Mouse (Mus musculus): ENCODE data around the gene Mvp. TPM values are rescaled to one million over a fixed set of nuclear protein-coding genes. Genes with fewer than 3 reads are reported as not detected.

Gene Mvp
- polyA plus RNA-seq, 1 experiment, result 353 TPM

DNA sequence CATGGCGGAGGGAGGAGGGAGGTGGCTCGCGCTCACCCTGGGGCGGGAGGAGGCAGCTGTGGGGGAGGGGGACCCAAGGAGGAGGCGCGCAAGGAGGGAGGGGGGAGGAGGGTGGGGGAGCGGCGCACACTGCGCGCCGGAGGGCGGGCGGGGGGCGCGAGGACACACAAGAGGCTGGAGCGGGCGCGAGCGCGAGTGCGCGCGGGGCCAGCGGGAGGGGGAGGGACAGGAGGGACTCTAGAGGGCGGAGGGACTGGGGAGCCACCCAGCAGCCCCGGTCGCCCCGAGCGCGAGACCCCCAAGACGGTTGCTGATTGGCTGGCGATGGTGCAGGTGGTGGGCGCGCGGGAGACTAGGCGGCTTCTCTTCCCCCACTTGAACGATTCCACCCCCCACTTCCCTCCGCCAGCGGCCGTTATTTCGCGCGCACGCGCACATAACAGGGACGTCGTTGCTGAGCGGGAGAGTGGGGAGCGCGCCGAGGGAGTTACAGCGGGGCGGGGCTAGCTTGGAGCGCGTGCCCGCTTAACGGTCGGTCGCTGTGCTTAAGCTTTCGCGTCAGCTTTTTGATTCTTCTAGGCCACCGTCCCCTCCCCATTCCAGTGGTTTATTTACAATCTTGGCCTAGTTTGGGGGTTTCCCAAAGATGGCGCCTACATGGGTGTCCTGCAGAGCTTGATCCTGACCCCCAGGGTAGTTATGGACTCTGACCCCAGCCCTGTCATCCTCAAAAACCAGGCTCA lies 12.7 kb upstream of the Mvp start, which contains the start of gene Maz:
Gene Maz, minus strand, starts transcription at position 54 of the 743 bp plus-strand sequence.
- Histone ChIP-seq H3K27ac (ENCODE audit: insufficient read depth, low read depth, low read length) (peak within 1 kb of the TSS; percentile 87), H3K36me3 (ENCODE audit: control insufficient read depth, insufficient read depth, low read length) (peaks cover 24% of the 10 kb centered on the region), H3K4me3 (ENCODE audit: low read depth, low read length) (peak within 1 kb of the TSS; percentile 92), H3K4me1 (ENCODE audit: control insufficient read depth, insufficient read depth, insufficient read length, low read length) (peaks cover 7% of the 10 kb centered on the region), H3K27me3 (ENCODE audit: control insufficient read depth, insufficient read depth, low read length) (no peaks in the 10 kb centered on the region)
- TF ChIP-seq CTCF (IDR thresholded peaks at IDR 0.05; ENCODE audit: extremely low read depth, insufficient read length, insufficient replicate concordance, low read depth, low read length) (no peak), POLR2A (IDR thresholded peaks at IDR 0.05; ENCODE audit: low read depth, low read length) (peak; percentile 46; the same call in 1 of the 2 replicates)
- 1% methylated on average over 53 of the region's 63 CpGs for WGBS

DNA sequence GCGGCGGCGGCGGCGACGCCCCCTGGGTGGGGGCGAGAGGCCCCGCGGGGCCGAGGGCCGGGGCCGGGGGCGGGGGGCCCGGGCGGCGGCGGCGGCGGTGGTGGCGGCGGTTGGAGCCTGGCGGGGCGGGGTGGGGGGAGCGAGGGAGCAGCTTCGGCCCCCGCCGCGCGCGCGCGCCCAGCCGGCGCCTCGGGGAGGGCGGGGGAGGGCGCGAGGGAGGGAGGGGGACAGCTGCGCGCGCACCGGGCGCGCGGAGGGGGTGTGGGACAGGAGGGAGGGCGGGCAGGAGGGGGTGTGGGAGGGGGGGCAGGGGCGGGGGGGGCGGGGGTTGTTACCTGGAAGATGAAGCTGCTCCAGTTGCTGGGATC lies 12.2 kb upstream of the Mvp start:
- WGBS, result 3% methylated on average over 11 of the region's 48 CpGs
- H3K27ac ChIP-seq (ENCODE audit: insufficient read depth, low read depth, low read length), result no peak overlapping the region

DNA sequence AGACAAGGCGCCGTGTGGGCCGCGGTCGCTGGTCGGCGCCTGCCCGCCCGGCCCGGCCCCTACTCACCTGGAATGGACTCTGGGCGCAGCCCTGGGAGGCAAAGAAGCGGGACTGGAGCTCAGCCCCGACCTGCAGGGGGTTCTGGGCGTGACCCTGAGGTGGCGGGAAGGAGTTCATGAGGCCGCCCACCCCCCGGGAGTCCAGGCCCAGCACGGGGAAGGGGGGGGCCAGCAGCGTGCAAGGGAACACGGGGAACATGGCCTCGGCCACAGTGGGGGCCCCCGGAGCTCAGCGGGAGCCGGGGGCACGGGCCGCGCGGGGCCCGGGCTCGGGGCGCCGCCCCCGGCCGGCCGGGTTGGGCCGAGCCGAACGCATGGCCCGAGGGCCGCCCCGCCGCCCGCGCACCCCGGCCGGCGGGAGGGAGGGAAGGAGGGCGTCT lies 11.8 kb upstream of the Mvp start:
- H3K4me1 ChIP-seq (ENCODE audit: control insufficient read depth, insufficient read depth, insufficient read length, low read length), result peaks cover 9% of the 10 kb centered on the region
- TF ChIP-seq CTCF (IDR thresholded peaks at IDR 0.05; ENCODE audit: extremely low read depth, insufficient read length, insufficient replicate concordance, low read depth, low read length), result no peak
- 1% methylated on average over 44 of the region's 48 CpGs for WGBS
- H3K36me3 ChIP-seq (ENCODE audit: control insufficient read depth, insufficient read depth, low read length), result peaks cover 22% of the 10 kb centered on the region
- H3K4me3 ChIP-seq (ENCODE audit: low read depth, low read length), result peak overlapping the region; percentile 74
- H3K27ac ChIP-seq (ENCODE audit: insufficient read depth, low read depth, low read length), result peak overlapping the region; percentile 72
- H3K27me3 ChIP-seq (ENCODE audit: control insufficient read depth, insufficient read depth, low read length), result no peaks in the 10 kb centered on the region

More for the DNA sequence above, 12.2 kb upstream of the Mvp start:
- H3K36me3 ChIP-seq (ENCODE audit: control insufficient read depth, insufficient read depth, low read length), result peaks cover 22% of the 10 kb centered on the region
- TF ChIP-seq POLR2A (IDR thresholded peaks at IDR 0.05; ENCODE audit: low read depth, low read length) (no peak), CTCF (IDR thresholded peaks at IDR 0.05; ENCODE audit: extremely low read depth, insufficient read length, insufficient replicate concordance, low read depth, low read length) (no peak)
- H3K4me3 ChIP-seq (ENCODE audit: low read depth, low read length), result peak overlapping the region; percentile 92
- H3K4me1 ChIP-seq (ENCODE audit: control insufficient read depth, insufficient read depth, insufficient read length, low read length), result peaks cover 7% of the 10 kb centered on the region
- no peaks in the 10 kb centered on the region for H3K27me3 ChIP-seq (ENCODE audit: control insufficient read depth, insufficient read depth, low read length)

DNA sequence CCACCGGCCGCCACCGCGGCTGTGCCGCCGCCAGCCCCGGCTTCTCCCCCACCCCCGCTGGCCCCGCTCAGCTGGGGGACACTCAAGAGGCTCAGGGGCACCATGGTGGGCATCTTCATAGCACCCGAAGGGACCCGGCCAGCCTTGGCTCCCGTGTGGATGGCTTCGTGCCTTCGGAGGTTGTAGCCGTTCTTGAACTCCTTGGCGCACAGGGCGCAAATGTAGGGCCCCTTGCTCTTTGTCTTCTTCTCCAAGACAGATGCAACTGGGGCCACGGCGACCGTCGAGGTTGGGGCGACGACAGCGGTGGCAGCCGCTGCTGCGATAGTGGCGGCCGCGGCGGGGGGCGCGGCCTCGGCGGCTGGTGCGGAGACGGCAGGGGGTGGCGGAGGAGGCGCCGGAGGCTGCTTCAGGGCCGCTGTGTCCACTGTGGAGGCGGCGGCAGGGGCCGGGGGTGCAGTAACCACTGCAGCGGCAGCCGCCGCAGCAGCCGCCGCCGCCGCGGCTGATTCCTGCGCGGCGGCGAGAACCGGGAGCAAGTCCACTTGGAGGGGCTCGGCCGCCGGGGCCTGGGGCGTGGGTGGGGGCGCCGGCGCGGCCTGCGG lies 11.2 kb upstream of the Mvp start:
- under 1% methylated on average over 65 of the region's 65 CpGs for WGBS
- Histone ChIP-seq H3K27ac (ENCODE audit: insufficient read depth, low read depth, low read length) (peak overlapping the region; percentile 42), H3K4me3 (ENCODE audit: low read depth, low read length) (peak overlapping the region; percentile 74), H3K36me3 (ENCODE audit: control insufficient read depth, insufficient read depth, low read length) (peaks cover 22% of the 10 kb centered on the region), H3K4me1 (ENCODE audit: control insufficient read depth, insufficient read depth, insufficient read length, low read length) (peaks cover 13% of the 10 kb centered on the region), H3K27me3 (ENCODE audit: control insufficient read depth, insufficient read depth, low read length) (no peaks in the 10 kb centered on the region)
- TF ChIP-seq POLR2A (IDR thresholded peaks at IDR 0.05; ENCODE audit: low read depth, low read length) (no peak; the same call in 1 of the 2 replicates), CTCF (IDR thresholded peaks at IDR 0.05; ENCODE audit: extremely low read depth, insufficient read length, insufficient replicate concordance, low read depth, low read length) (no peak)

DNA sequence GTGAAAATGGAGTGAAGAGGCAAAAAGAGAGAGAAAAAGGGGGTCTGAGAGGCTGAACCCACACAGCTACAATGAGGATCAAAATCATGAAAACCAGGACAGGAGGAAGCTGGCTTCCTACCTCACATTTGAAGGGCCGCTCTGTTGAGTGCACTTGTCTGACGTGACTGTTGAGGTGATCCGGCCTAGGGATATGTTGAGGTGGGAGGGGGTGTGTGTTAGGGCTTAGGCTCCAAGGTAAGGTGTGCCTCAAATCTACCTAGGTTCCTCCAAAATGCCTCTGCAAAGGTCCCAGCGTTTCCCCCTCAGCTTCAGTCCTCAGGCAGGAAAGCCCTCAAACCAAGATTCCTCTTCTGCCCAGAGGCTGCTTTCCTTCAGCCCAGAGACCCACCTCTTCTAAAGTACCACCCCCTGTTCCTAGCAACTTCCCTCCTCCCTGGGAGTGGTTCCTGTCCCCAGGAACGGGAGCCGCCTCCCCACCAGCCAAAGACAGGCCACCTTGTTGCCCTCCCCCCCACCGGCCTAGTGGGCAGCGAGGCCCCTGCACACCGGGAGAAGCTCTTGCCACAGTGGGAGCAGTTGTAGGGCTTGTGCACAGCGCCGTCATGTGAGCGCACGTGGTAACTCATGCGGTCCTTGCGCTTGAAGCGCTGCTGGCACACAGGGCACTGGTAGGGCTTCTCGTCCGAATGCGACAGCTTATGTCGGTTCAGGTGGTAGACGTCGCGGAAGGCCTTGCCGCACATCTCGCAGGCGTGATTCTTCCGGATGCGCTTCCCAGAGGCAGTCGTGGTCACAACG lies 10.5 kb upstream of the Mvp start:
- peaks cover 22% of the 10 kb centered on the region for H3K36me3 ChIP-seq (ENCODE audit: control insufficient read depth, insufficient read depth, low read length)
- no peaks in the 10 kb centered on the region for H3K27me3 ChIP-seq (ENCODE audit: control insufficient read depth, insufficient read depth, low read length)
- WGBS, result 2% methylated on average over 30 of the region's 30 CpGs
- H3K4me3 ChIP-seq (ENCODE audit: low read depth, low read length), result peak overlapping the region; percentile 74
- TF ChIP-seq POLR2A (IDR thresholded peaks at IDR 0.05; ENCODE audit: low read depth, low read length), result peak; percentile 20; the same call in 1 of the 2 replicates
- TF ChIP-seq CTCF (IDR thresholded peaks at IDR 0.05; ENCODE audit: extremely low read depth, insufficient read length, insufficient replicate concordance, low read depth, low read length), result peak; percentile 44; the same call in 1 of the 2 replicates
- H3K27ac ChIP-seq (ENCODE audit: insufficient read depth, low read depth, low read length), result peak overlapping the region; percentile 42
- peaks cover 13% of the 10 kb centered on the region for H3K4me1 ChIP-seq (ENCODE audit: control insufficient read depth, insufficient read depth, insufficient read length, low read length)

DNA sequence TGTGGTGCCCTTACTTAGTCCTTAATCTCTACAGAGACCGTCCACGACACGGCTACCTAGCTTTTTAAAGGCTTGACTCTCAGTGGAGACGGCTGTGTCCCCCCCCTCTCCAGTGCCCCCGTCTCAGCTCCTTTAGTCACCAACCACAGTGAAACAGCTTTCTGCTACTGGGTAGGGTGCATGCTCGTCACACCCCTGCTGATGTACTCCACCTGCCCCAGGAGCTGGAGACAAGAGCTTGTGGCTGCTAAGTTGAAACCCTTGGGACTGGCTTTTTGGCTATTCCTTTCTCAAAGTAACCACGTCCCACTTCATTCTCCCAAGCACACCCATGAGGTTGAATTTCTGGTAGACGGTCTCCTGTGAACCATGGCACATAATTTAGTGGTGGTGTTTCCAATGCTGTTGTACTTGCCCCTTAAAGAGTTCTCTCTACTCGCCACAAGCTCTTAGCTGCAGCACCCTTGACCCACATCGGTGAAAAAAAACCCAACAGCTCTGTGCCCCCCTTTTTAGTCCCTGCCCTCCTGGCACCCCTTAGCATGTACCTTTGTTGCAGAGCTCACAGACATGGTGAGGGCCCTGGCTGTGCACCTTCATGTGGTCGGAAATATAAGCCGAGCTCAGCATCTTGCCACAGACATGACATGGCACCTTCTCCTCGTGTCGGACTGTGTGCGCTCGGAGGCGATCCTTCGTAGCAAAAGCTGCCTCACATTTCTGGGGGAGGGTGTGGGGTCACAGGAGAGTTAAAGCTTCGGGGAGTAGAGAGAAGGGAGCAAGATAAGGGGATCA lies 9.7 kb upstream of the Mvp start:
- Histone ChIP-seq H3K4me3 (ENCODE audit: low read depth, low read length) (peak overlapping the region; percentile 74), H3K36me3 (ENCODE audit: control insufficient read depth, insufficient read depth, low read length) (peaks cover 22% of the 10 kb centered on the region), H3K27me3 (ENCODE audit: control insufficient read depth, insufficient read depth, low read length) (no peaks in the 10 kb centered on the region), H3K27ac (ENCODE audit: insufficient read depth, low read depth, low read length) (no peak overlapping the region), H3K4me1 (ENCODE audit: control insufficient read depth, insufficient read depth, insufficient read length, low read length) (peaks cover 13% of the 10 kb centered on the region)
- TF ChIP-seq POLR2A (IDR thresholded peaks at IDR 0.05; ENCODE audit: low read depth, low read length) (no peak), CTCF (IDR thresholded peaks at IDR 0.05; ENCODE audit: extremely low read depth, insufficient read length, insufficient replicate concordance, low read depth, low read length) (no peak)
- 40% methylated on average over 19 of the region's 19 CpGs for WGBS
